Mouse (Mus musculus): Measurements from ENCODE around the gene Gm14632. TPM values are rescaled to one million over a fixed set of nuclear protein-coding genes. Genes with fewer than 3 reads are reported as not detected.

Gene Gm14632
- not detected for total RNA-seq (2023)

DNA sequence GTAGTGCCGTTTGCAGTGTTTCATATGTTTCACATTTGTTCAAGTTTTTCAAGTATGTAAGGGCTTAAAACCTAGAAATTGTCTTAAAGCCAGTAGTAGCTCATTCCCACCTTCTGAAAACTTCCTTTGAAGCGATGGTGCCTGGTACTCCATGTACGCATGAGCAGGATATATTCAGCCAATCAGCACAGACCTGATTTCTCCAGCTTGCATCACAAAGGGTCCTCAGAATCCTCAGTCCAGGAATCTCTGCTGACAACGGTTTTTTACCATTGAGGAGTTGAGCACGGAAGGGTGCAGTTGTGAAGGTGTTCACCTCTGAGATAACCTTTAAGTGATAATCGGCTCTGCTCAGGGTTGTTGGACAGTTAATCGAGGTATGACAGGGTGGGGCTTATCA lies at the start of gene Gm14632:
Gene Gm14632, plus strand, starts transcription at position 301 of the 400 bp plus-strand sequence.

